Mouse (Mus musculus) hindbrain, embryonic 14.5 days (tissue): ENCODE measurements around the gene Acaa1b. TPM values are rescaled to one million over a fixed set of nuclear protein-coding genes. Genes with fewer than 3 reads are reported as not detected.

Source experiments
- ATAC-seq: fragments of 200-750 bp; cut with Nextera tagmentation; 2 replicates; pipeline ENCODE4 v1.8.0; 2017; ENCODE audit warnings: moderate number of reproducible peaks, mild to moderate bottlenecking, moderate TSS enrichment, moderate library complexity; ENCODE audit not compliant: low FRiP score
- DNase-seq: peaks from one replicate; pipeline ENCODE4 v3.0.0-alpha.2; 2015; ENCODE audit warnings: low spot score
- H3K27ac ChIP-seq: fragments of 300-500 bp; sonication (generic); 2 replicates; pipeline ENCODE4 v1.5.1; 2014; ENCODE audit warnings: mild to moderate bottlenecking, moderate library complexity
- H3K27me3 ChIP-seq: fragments of 300-500 bp; sonication (generic); 2 replicates; pipeline ENCODE4 v1.6.1; 2014; ENCODE audit warnings: mild to moderate bottlenecking, low read length, mixed read lengths; ENCODE audit not compliant: control insufficient read depth, insufficient read depth
- H3K36me3 ChIP-seq: fragments of 300-500 bp; sonication (generic); replicated peaks from 2 replicates; pipeline ENCODE4 v1.6.1; 2014; ENCODE audit not compliant: control insufficient read depth, insufficient read depth
- H3K4me1 ChIP-seq: fragments of 300-500 bp; sonication (generic); replicated peaks from 2 replicates; pipeline ENCODE4 v1.6.1; 2014; ENCODE audit warnings: antibody characterized with exemption, low read length, mixed read lengths; ENCODE audit not compliant: control insufficient read depth, insufficient read depth
- H3K4me2 ChIP-seq: fragments of 300-500 bp; sonication (generic); replicated peaks from 2 replicates; pipeline ENCODE4 v1.6.1; 2014; ENCODE audit warnings: mild to moderate bottlenecking, moderate library complexity
- H3K4me3 ChIP-seq: fragments of 300-500 bp; sonication (generic); replicated peaks from 2 replicates; pipeline ENCODE4 v1.5.1; 2014; ENCODE audit warnings: mild to moderate bottlenecking, low read length
- H3K9ac ChIP-seq: fragments of 300-500 bp; sonication (generic); 2 replicates; pipeline ENCODE4 v1.6.1; 2014
- H3K9me3 ChIP-seq: fragments of 300-500 bp; sonication (generic); 2 replicates; pipeline ENCODE4 v1.6.1; 2016; ENCODE audit warnings: low read length; ENCODE audit not compliant: control insufficient read depth
- WGBS: fragments of 180-500 bp; shearing (Covaris S2); extraction: QIAGEN DNeasy Blood & Tissue Kit; methylation state at CpG from one replicate; pipeline ENCODE4 v1.1.7; 2014; 5-methylcytosine and 5-hydroxymethylcytosine counted together
- polyA plus RNA-seq: library from polyadenylated mRNA; unstranded; fragments of >200 nt; fragmentation: Nextera tagmentation; extraction: Ambion mirVana; gene quantifications from 2 replicates; pipeline ENCODE4 v1.2.1, GENCODE M21; 2014

Gene Acaa1b
- polyA plus RNA-seq, 1 experiment from 2014 or later: 2.2 TPM

DNA sequence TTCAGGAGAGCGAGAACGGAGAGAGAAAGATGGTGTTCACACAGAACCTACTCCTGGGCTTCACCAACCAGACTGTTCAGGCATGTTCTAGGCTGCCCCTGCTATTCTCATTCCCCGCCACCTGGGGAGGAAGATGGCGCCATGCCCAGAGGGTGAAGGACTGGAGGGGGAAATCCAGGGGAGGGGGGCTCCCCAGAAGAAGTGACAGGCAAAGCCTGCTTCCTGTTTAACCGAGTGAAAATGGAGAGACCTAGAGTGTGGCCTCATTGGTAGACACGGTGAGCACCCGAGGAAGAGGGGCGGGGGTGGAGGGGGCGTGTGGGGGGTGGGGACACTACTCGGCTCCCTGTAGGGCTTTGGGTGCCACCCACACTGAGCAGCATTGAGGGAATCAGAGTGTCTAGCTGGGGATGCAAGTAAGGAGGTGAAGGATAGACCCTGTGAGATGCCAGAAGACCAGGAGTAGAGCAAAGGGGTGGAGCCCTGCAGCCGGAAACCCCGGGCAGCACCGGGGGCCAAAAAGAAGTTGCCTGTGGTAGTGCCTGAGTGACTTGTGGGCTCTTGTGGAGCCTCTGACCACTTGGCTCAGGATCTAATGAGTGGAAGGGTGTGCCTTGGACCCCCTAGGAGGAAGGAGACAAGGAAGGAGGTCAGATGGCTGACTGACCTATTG is 10.7 kb downstream of the Acaa1b start:
- H3K27me3 ChIP-seq: no peaks in the 10 kb centered on the region
- H3K9ac ChIP-seq: no peak overlapping the region
- ATAC-seq (no peak), DNase-seq (no peak)
- no peaks in the 10 kb centered on the region for H3K36me3 ChIP-seq
- no peaks in the 10 kb centered on the region for H3K9me3 ChIP-seq
- no peak overlapping the region for H3K27ac ChIP-seq
- no peak overlapping the region for H3K4me2 ChIP-seq
- no peak overlapping the region for H3K4me3 ChIP-seq
- no peaks in the 10 kb centered on the region for H3K4me1 ChIP-seq
- WGBS: 86% methylated on average over 13 of the region's 13 CpGs

DNA sequence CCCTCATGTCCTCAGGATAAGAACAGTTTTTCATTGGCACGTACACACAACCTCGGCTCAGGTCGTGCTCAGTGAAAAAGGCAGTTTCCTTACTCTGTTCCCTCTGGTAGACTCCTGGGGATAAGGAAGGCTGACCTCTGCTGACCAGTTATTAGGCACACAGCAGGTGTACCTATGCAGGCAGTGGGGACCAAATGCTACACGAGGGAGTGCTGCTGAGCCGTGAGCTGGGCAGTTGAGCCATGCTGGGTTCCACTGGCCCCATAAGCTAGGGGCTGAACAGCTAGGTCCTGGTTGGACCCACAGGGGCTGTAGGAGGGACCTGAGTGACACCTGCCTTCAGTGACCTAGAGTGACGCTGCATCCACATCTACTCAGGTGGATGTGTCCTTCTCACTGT is 11.3 kb downstream of the Acaa1b start:
- WGBS: 68% methylated on average over 6 of the region's 6 CpGs
- Histone ChIP-seq H3K4me3 (no peak overlapping the region), H3K27ac (no peak overlapping the region), H3K27me3 (no peaks in the 10 kb centered on the region), H3K36me3 (no peaks in the 10 kb centered on the region), H3K4me1 (no peaks in the 10 kb centered on the region), H3K9ac (no peak overlapping the region), H3K9me3 (no peaks in the 10 kb centered on the region), H3K4me2 (no peak overlapping the region)
- ATAC-seq (no peak), DNase-seq (no peak)

DNA sequence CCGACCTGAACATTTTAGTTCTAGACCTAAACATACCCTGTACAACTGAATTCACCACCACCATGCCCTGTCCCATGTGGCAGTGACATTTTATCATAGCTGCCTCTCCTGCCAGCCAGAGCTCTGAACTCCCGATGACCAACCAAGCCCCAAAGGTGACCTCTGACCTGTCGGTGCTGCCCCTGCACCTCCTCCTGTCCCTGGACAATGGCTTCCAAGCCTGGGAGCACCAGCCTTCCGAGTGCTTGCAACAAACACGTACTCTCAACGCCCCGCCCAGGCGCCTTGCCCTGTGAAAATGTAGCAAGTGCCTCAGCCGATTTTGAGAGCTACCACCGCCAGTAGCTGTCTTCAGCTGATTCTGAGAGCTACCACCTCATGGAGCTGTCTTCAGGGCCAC is 11.8 kb downstream of the Acaa1b start:
- H3K4me2 ChIP-seq: no peak overlapping the region
- no peaks in the 10 kb centered on the region for H3K4me1 ChIP-seq
- DNase-seq (no peak), ATAC-seq (no peak)
- no peaks in the 10 kb centered on the region for H3K9me3 ChIP-seq
- no peaks in the 10 kb centered on the region for H3K27me3 ChIP-seq
- no peak overlapping the region for H3K9ac ChIP-seq
- H3K4me3 ChIP-seq: no peak overlapping the region
- no peak overlapping the region for H3K27ac ChIP-seq
- no peaks in the 10 kb centered on the region for H3K36me3 ChIP-seq
- WGBS: 37% methylated on average over 10 of the region's 10 CpGs

DNA sequence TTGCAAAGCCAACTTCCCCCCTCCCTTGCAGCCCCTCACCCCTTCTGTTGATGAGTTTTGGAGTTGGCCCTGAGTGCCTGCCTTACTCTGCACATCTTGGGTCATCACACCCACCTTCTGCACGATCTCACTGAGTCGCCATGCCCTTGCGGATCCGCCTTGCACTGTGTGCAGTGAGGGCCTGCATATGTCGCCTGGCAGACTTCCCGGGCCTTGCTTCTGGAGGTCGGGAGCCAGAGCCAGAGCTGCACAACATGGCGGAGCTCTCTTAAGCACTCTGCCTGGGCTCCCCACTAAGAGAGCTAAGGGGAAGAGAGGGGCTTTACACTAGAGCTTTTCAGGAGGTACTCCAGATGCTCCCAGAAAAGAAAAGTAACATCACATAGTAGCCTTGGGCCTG is 12.2 kb downstream of the Acaa1b start:
- 89% methylated on average over 8 of the region's 8 CpGs for WGBS
- H3K9me3 ChIP-seq: no peaks in the 10 kb centered on the region
- peak; percentile 30 for DNase-seq

DNA sequence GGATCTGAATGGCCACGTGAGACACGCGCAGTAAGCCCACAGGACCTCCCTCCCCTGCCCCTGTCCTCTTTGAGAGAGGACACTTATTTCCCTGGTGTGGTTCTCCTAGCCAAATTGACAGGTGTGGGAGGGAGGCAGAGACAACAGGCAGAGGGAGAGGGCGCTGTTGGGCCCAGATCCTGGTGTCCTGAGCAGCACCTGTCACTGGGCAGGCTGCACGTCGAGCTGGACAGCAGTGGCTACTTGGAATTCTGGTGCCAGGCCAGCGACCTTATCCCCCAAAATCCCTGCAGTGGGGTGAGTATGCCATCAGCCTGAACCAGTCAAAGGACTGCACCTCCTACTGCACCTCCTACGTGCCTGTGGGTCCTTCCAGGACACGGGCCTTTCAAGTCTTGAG is 13.5 kb downstream of the Acaa1b start:
- H3K9me3 ChIP-seq: no peaks in the 10 kb centered on the region
- DNase-seq (no peak), ATAC-seq (no peak)
- no peak overlapping the region for H3K4me3 ChIP-seq
- H3K4me1 ChIP-seq: no peaks in the 10 kb centered on the region
- H3K9ac ChIP-seq: no peak overlapping the region
- 79% methylated on average over 9 of the region's 9 CpGs for WGBS
- no peak overlapping the region for H3K4me2 ChIP-seq
- no peak overlapping the region for H3K27ac ChIP-seq
- no peaks in the 10 kb centered on the region for H3K27me3 ChIP-seq
- H3K36me3 ChIP-seq: no peaks in the 10 kb centered on the region

More for the DNA sequence above, 12.2 kb downstream of the Acaa1b start:
- Histone ChIP-seq H3K4me3 (no peak overlapping the region), H3K36me3 (no peaks in the 10 kb centered on the region), H3K9ac (no peak overlapping the region), H3K27me3 (no peaks in the 10 kb centered on the region), H3K4me2 (no peak overlapping the region), H3K4me1 (no peaks in the 10 kb centered on the region), H3K27ac (no peak overlapping the region)
- ATAC-seq: no peak

DNA sequence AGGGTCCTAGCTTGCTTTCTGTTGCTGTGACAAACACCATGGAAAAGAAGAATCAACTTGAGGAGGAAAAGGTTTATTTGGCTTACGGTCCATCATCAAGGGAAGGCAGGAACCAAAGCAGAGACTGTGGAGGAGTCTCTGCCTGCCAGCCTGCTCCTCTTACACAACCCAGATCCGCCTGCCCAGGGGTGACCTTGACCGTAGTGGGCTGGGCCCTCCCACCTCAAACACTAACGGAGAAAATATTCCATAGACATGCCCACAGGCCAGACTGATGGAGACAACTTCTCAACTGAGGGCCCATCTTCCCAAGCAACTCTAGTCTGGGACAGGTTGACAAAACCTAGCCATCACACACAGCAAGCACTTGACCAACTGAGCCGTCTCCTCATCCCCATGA is 14.8 kb downstream of the Acaa1b start:
- ATAC-seq (no peak), DNase-seq (no peak)
- Histone ChIP-seq H3K27ac (no peak overlapping the region), H3K9ac (no peak overlapping the region), H3K27me3 (no peaks in the 10 kb centered on the region), H3K4me1 (no peaks in the 10 kb centered on the region), H3K4me3 (no peak overlapping the region), H3K4me2 (no peak overlapping the region), H3K9me3 (no peaks in the 10 kb centered on the region), H3K36me3 (no peaks in the 10 kb centered on the region)
- WGBS: 90% methylated on average over 5 of the region's 5 CpGs

DNA sequence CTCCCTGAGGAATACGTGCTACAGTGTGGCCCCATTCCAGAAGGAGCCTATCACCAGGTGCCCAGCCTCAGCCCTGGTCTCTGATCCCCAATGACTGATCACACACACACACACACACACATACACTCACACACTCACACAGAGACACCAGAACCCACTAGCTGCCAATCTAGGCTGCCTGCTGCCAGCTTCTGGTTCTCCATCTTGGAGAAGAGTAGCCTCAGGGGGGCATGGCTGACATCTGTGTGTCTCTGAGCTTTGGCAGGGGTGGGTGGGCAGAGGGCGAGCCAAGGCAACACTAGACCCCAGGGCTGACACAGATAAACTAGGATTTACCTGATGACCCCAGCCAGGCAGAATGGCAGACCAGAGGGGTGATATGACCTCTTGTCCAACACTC is 18.1 kb downstream of the Acaa1b start:
- no peak overlapping the region for H3K4me2 ChIP-seq
- no peak for DNase-seq
- no peak overlapping the region for H3K4me3 ChIP-seq
- H3K9me3 ChIP-seq: no peaks in the 10 kb centered on the region
- H3K27ac ChIP-seq: no peak overlapping the region
- no peak for ATAC-seq
- no peak overlapping the region for H3K9ac ChIP-seq
- no peaks in the 10 kb centered on the region for H3K27me3 ChIP-seq
- no peaks in the 10 kb centered on the region for H3K4me1 ChIP-seq
- no peaks in the 10 kb centered on the region for H3K36me3 ChIP-seq
- WGBS: 80% methylated on average over 2 of the region's 2 CpGs

DNA sequence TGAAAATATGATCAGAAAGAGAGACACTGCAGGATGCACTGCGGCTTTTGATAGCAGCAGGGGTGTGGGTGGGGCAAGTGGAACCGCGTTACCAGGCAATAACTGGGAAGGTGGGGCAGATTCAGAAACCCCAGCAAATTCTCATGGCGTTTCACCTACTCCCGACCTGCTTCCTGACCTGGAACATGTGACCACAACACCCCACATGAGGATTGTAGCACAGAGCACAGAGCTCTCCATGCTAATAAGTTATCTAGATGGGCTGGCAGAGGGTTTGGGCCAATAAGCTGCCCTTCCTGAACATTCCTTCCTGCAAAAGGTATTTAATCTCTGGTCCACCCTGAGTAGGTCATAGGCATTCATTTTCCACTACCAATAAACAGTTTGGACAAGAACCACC is 26.2 kb downstream of the Acaa1b start:
- Histone ChIP-seq H3K9ac (no peak overlapping the region), H3K27ac (no peak overlapping the region), H3K4me2 (no peak overlapping the region), H3K4me3 (no peak overlapping the region), H3K9me3 (no peaks in the 10 kb centered on the region), H3K4me1 (no peaks in the 10 kb centered on the region), H3K27me3 (no peaks in the 10 kb centered on the region), H3K36me3 (no peaks in the 10 kb centered on the region)
- DNase-seq: no peak
- WGBS: 64% methylated on average over 5 of the region's 5 CpGs
- no peak for ATAC-seq

DNA sequence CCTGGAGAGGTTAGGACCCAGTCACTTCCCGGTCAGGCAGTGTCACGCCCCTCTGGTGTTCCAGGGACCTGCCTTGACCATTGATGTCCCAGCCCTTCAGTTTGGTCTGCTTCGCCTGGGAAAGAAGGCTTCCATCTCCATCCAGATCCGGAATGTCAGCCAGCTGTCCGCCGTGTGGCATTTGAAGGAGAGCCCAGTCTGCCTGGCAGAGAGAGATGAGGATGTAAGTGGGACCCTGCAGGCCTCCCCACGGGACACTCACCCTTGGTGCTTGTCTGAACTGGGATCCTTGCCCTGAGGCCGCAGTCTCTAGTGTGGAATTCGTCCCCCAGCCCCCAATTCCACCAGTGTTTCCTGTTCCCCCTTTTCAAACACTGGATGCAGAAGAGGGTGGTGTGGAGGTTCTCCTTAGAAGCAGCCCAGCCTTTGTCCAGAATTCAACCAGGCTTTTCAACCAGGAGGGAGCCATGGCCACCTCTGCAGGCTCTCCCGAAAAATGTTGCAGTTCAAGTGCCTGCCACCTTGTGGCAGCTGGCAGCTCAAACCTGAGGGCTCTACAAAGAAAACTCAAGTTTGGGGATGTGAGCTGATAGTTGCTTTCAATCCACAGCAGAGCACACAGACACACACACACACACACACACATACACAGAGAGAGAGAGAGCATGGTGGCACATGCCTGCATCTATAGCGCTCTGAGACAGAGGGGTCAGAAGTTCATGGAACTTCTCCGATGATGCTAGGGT is 28.3 kb downstream of the Acaa1b start:
- Histone ChIP-seq H3K4me1 (no peaks in the 10 kb centered on the region), H3K4me3 (no peak overlapping the region), H3K36me3 (no peaks in the 10 kb centered on the region), H3K27me3 (no peaks in the 10 kb centered on the region), H3K9ac (no peak overlapping the region), H3K9me3 (no peaks in the 10 kb centered on the region), H3K27ac (no peak overlapping the region), H3K4me2 (no peak overlapping the region)
- ATAC-seq (no peak), DNase-seq (no peak)
- WGBS: 84% methylated on average over 12 of the region's 12 CpGs
